Mouse (Mus musculus): ENCODE results near the gene Gabbr2. TPM values are rescaled to one million over a fixed set of nuclear protein-coding genes. Genes with fewer than 3 reads are reported as not detected.

Gene Gabbr2
- total and polyA plus RNA-seq, 3 experiments, result 0.07 to 0.24 (median 0.17) TPM

- DNase-seq, result no peak
These were observed 167.9 kb downstream of the Gabbr2 start for GRCm38 (mm10) chr4:46823738-46824137.

GRCm38 (mm10) chr4:46821709-46822108, 170.0 kb downstream of the Gabbr2 start:
- DNase-seq, result no peak

GRCm38 (mm10) chr4:46814954-46815353, 176.7 kb downstream of the Gabbr2 start:
- peak; percentile 49 for DNase-seq

- no peak for DNase-seq
These were observed 177.4 kb downstream of the Gabbr2 start for GRCm38 (mm10) chr4:46814236-46814635.

- DNase-seq, result no peak
These were observed 180.5 kb downstream of the Gabbr2 start for GRCm38 (mm10) chr4:46811165-46811564.

- peak; percentile 9 for DNase-seq
These were observed 184.8 kb downstream of the Gabbr2 start for GRCm38 (mm10) chr4:46806876-46807275.

GRCm38 (mm10) chr4:46805910-46806309, 185.8 kb downstream of the Gabbr2 start:
- DNase-seq, result no peak

- DNase-seq, result no peak
These were observed 189.3 kb downstream of the Gabbr2 start for GRCm38 (mm10) chr4:46802386-46802785.

- no peak for DNase-seq
These were observed 191.8 kb downstream of the Gabbr2 start for GRCm38 (mm10) chr4:46799904-46800303.

- no peak for DNase-seq
These were observed 196.0 kb downstream of the Gabbr2 start for GRCm38 (mm10) chr4:46795707-46796106.

GRCm38 (mm10) chr4:46794583-46794982, 197.1 kb downstream of the Gabbr2 start:
- DNase-seq, result no peak

- DNase-seq, result no peak
These were observed 199.2 kb downstream of the Gabbr2 start for GRCm38 (mm10) chr4:46792280-46793026.

GRCm38 (mm10) chr4:46791268-46791951, 200.3 kb downstream of the Gabbr2 start:
- DNase-seq, result no peak

- no peak for DNase-seq
These were observed 200.9 kb downstream of the Gabbr2 start for GRCm38 (mm10) chr4:46790609-46791267.

- no peak for DNase-seq
These were observed 207.1 kb downstream of the Gabbr2 start for GRCm38 (mm10) chr4:46784430-46785049.

GRCm38 (mm10) chr4:46781109-46781508, 210.6 kb downstream of the Gabbr2 start:
- no peak for DNase-seq

- no peak for DNase-seq
These were observed 215.7 kb downstream of the Gabbr2 start for GRCm38 (mm10) chr4:46775959-46776358.

GRCm38 (mm10) chr4:46774652-46775051, 217.0 kb downstream of the Gabbr2 start:
- no peak for DNase-seq

- DNase-seq, result no peak
These were observed 218.4 kb downstream of the Gabbr2 start for GRCm38 (mm10) chr4:46773243-46773642.

GRCm38 (mm10) chr4:46772591-46772990, 219.1 kb downstream of the Gabbr2 start:
- DNase-seq, result no peak

GRCm38 (mm10) chr4:46771116-46771515, 220.6 kb downstream of the Gabbr2 start:
- no peak for DNase-seq

GRCm38 (mm10) chr4:46770635-46771034, 221.0 kb downstream of the Gabbr2 start:
- no peak for DNase-seq

- DNase-seq, result no peak
These were observed 221.6 kb downstream of the Gabbr2 start for GRCm38 (mm10) chr4:46770090-46770489.
